Comparison of ENCODE assay signal across 7 mouse cellular contexts in the genomic region with DNA sequence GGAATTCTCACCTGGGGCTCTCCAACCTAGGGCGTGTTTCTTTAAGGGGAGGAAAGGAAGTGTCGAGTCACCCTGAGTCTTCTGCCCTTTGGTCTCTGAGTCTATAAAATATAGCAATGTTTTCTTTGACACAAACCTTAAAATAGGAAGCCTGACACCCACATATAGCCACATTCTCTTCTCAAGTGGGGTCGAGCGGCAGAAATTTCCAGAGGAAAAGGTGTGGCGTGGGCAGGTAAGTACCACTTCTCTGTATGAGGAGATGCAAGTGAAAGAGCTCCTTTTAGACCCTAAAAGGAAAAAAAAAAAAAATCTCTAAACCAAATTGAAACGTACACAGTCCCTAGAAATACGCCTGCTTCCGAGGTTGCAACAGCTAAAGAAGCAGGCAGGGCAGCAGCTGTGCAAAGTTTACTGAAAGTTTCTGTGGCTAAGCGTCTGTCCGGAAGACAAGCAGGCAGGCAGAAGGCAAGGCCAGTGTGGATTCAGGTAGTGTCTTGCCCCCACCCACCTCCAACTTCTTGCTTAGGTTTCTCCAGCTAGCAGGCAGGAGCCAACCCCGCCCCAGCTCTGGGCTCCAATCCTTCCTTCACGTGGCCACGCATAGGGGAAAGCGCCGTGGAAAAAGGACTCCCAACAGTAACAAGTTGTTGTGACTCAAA.
DNase-seq lines count a peak whose midpoint lies in the region.

No protein-coding gene starts in this region.

- peak overlapping the region; percentile 59 for H3K4me3 ChIP-seq in macrophage (ENCODE audit: inconsistent target)

- 3% methylated on average over 15 of the region's 15 CpGs for WGBS in macrophage (ENCODE audit: missing documents)

- no peaks in the 10 kb centered on the region for H3K36me3 ChIP-seq in macrophage (ENCODE audit: inconsistent target)

- H3K79me2 ChIP-seq in macrophage (ENCODE audit: inconsistent target) = no peaks in the 10 kb centered on the region

- no peak overlapping the region for H3K27ac ChIP-seq in macrophage

- DNase-seq in urinary bladder, postnatal 14 days (ENCODE audit: low spot score) = peak; percentile 76
- DNase-seq in urinary bladder, postnatal 4 days (ENCODE audit: low spot score in 2 of 2) = no peak
- DNase-seq in embryo, embryonic 11.5 days (ENCODE audit: low read depth, low spot score) = peak; percentile 51
- DNase-seq in induced T-regulatory cell, adult 2 months (ENCODE audit: low read depth) = peak; percentile 58
- DNase-seq in thymus, postnatal 0 days (ENCODE audit: low spot score) = peak; percentile 50
- no peak for DNase-seq in adrenal gland, postnatal 4 days (ENCODE audit: low spot score in 2 of 2)

Comparison
In these comparisons a context has a peak if more than half of its experiments do, and no peak if none do; other contexts are left out.
1. DNase-seq: peak in urinary bladder, postnatal 14 days (single experiment), embryo, embryonic 11.5 days (single experiment), induced T-regulatory cell, adult 2 months (single experiment) and thymus, postnatal 0 days (single experiment); none in urinary bladder, postnatal 4 days (0 of 2) and adrenal gland, postnatal 4 days (0 of 2).